ENCODE assay signal across 9 mouse cellular contexts in the genomic region with DNA sequence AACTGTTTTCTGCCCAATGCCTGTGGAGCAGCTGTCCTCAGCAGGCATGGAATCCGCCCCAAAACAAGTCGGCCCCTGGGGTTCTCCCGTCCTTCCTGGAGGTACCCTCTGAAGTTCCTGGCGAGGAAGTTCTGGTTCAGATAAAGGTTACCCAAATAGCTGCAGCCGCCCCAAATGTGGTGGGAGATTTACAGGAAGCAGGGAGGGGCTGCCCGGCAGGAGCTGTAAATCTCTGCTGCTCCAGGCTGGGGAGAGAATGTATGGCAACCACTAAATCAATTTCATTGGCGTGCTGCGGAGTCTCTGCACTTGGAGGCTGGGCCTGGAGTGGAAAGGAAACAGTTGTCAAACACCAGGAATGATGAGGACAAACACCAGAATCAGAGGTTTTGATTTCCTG.
A peak's percentile ranks its signal among the peaks of the same experiment; 100 is the strongest.
DNase-seq lines count a peak whose midpoint lies in the region; ATAC-seq and TF ChIP-seq lines count a peak whose summit lies in the region.
"Had no signal": no experiment of that assay in that cellular context is flagged by ENCODE, and none has a peak within 500 bp of the region (broad histone marks: within the 10 kb centered on the region; RNA-seq: fewer than 3 reads in every experiment).

No protein-coding gene starts in this region.

- H3K4me1 ChIP-seq in heart, postnatal 0 days (ENCODE audit: control insufficient read depth, insufficient read depth) = no peaks in the 10 kb centered on the region
- peaks cover 8% of the 10 kb centered on the region for H3K4me1 ChIP-seq in embryonic facial prominence, embryonic 11.5 days (ENCODE audit: control insufficient read depth, insufficient read depth, low read length)
- peaks cover 56% of the 10 kb centered on the region for H3K4me1 ChIP-seq in kidney, embryonic 15.5 days

- TF ChIP-seq EP300 in heart, postnatal 0 days (IDR thresholded peaks at IDR 0.05; ENCODE audit: low read depth) = no peak

- H3K4me3 ChIP-seq in heart, postnatal 0 days (ENCODE audit: low read depth, low read length) = no peak overlapping the region
- no peak overlapping the region for H3K4me3 ChIP-seq in embryonic facial prominence, embryonic 11.5 days (ENCODE audit: low read depth, low read length)
- H3K4me3 ChIP-seq in kidney, embryonic 15.5 days (replicated peaks) = no peak overlapping the region
- no peak overlapping the region for H3K4me3 ChIP-seq in gastrocnemius, adult 2 months

- H3K4me2 ChIP-seq in heart, postnatal 0 days (ENCODE audit: low read depth, low read length) = no peak overlapping the region
- H3K4me2 ChIP-seq in embryonic facial prominence, embryonic 11.5 days (ENCODE audit: low read depth, low read length) = no peak overlapping the region
- H3K4me2 ChIP-seq in kidney, embryonic 15.5 days = peak overlapping the region; percentile 14

- DNase-seq in heart, postnatal 0 days (ENCODE audit: low spot score) = no peak
- DNase-seq in heart, adult 18-20 months = no peak
- DNase-seq in embryonic facial prominence, embryonic 11.5 days (ENCODE audit: low spot score) = peak; percentile 24
- DNase-seq in mesoderm, embryonic 11.5 days (ENCODE audit: low read depth, low spot score) = peak; percentile 88
- no peak for DNase-seq in gastrocnemius, adult 2 months
- no peak for DNase-seq in frontal cortex, postnatal 25 days (ENCODE audit: low spot score in 2 of 2)
- DNase-seq: midbrain, embryonic 14.5 days had no signal

- H3K27ac ChIP-seq in heart, postnatal 0 days (ENCODE audit: low read depth) = no peak overlapping the region
- no peak overlapping the region; the same call in 1 of the 2 replicates for H3K27ac ChIP-seq in embryonic facial prominence, embryonic 11.5 days (replicated peaks; ENCODE audit: low read depth, low read length)
- peak overlapping the region; percentile 78 for H3K27ac ChIP-seq in kidney, embryonic 15.5 days
- no peak overlapping the region for H3K27ac ChIP-seq in gastrocnemius, adult 2 months

- no peaks in the 10 kb centered on the region for H3K36me3 ChIP-seq in heart, postnatal 0 days (replicated peaks; ENCODE audit: control insufficient read depth, insufficient read depth, low read length)
- no peaks in the 10 kb centered on the region for H3K36me3 ChIP-seq in embryonic facial prominence, embryonic 11.5 days (replicated peaks; ENCODE audit: control insufficient read depth, insufficient read depth, low read depth, low read length)
- H3K36me3 ChIP-seq in kidney, embryonic 15.5 days = no peaks in the 10 kb centered on the region

- no peaks in the 10 kb centered on the region for H3K9me3 ChIP-seq in heart, postnatal 0 days (replicated peaks; ENCODE audit: control insufficient read depth, low read length)
- H3K9me3 ChIP-seq in embryonic facial prominence, embryonic 11.5 days (replicated peaks; ENCODE audit: control insufficient read depth, low read length) = no peaks in the 10 kb centered on the region
- H3K9me3 ChIP-seq in kidney, embryonic 15.5 days (replicated peaks) = no peaks in the 10 kb centered on the region

- H3K9ac ChIP-seq in heart, postnatal 0 days (replicated peaks; ENCODE audit: low read depth, low read length) = no peak overlapping the region
- no peak overlapping the region for H3K9ac ChIP-seq in embryonic facial prominence, embryonic 11.5 days (replicated peaks; ENCODE audit: low read length)
- no peak overlapping the region for H3K9ac ChIP-seq in kidney, embryonic 15.5 days

- 0 out of 2 replicates have a peak, but pooled peaks have one; percentile 11 for ATAC-seq in heart, postnatal 0 days (ENCODE audit: insufficient read depth, low read depth)
- no peak for ATAC-seq in embryonic facial prominence, embryonic 11.5 days (replicated peaks; ENCODE audit: insufficient number of reproducible peaks, low FRiP score, low TSS enrichment, low read depth)
- peak; percentile 79 for ATAC-seq in kidney, embryonic 15.5 days (replicated peaks; ENCODE audit: low FRiP score)
- ATAC-seq in erythroid progenitor cell, adult 5-6 weeks (replicated peaks; ENCODE audit: low FRiP score, poor library complexity, severe bottlenecking) = no peak

- WGBS in heart, postnatal 0 days = 33% methylated on average over 8 of the region's 8 CpGs
- 37% methylated on average over 8 of the region's 8 CpGs for WGBS in embryonic facial prominence, embryonic 11.5 days
- 9% methylated on average over 8 of the region's 8 CpGs for WGBS in kidney, embryonic 15.5 days

- intact Hi-C loops in gastrocnemius, adult 2 months (cut with DNase I) = no loop called here

- TF ChIP-seq CTCF in heart, postnatal 0 days (IDR thresholded peaks at IDR 0.05; ENCODE audit: low read depth) = no peak
- TF ChIP-seq CTCF in gastrocnemius, adult 2 months (IDR thresholded peaks at IDR 0.05) = no peak

- H3K27me3 ChIP-seq in heart, postnatal 0 days (ENCODE audit: control insufficient read depth, insufficient read depth, low read length) = no peaks in the 10 kb centered on the region
- H3K27me3 ChIP-seq in embryonic facial prominence, embryonic 11.5 days (ENCODE audit: control insufficient read depth, insufficient read depth, low read length) = no peaks in the 10 kb centered on the region
- no peaks in the 10 kb centered on the region for H3K27me3 ChIP-seq in kidney, embryonic 15.5 days

Comparison
In these comparisons a context has a peak if more than half of its experiments do, and no peak if none do; other contexts are left out.
1. ATAC-seq: peak in heart, postnatal 0 days (single experiment) and kidney, embryonic 15.5 days (single experiment); none in embryonic facial prominence, embryonic 11.5 days (single experiment) and erythroid progenitor cell, adult 5-6 weeks (single experiment).
2. DNase-seq: peak in embryonic facial prominence, embryonic 11.5 days (single experiment) and mesoderm, embryonic 11.5 days (single experiment); none in heart, postnatal 0 days (single experiment), heart, adult 18-20 months (0 of 2), gastrocnemius, adult 2 months (single experiment) and frontal cortex, postnatal 25 days (0 of 2).